Mouse (Mus musculus) heart, adult 11 months (tissue): ENCODE measurements around the gene Acadvl.

Source experiments
- DNase-seq: peaks from one replicate; pipeline ENCODE4 v3.0.0; 2022

Acadvl gene

GRCm38 (mm10) chr11:70026689-70027088, 11.5 kb upstream of the Acadvl start:
- peak; percentile 98 for DNase-seq

DNA sequence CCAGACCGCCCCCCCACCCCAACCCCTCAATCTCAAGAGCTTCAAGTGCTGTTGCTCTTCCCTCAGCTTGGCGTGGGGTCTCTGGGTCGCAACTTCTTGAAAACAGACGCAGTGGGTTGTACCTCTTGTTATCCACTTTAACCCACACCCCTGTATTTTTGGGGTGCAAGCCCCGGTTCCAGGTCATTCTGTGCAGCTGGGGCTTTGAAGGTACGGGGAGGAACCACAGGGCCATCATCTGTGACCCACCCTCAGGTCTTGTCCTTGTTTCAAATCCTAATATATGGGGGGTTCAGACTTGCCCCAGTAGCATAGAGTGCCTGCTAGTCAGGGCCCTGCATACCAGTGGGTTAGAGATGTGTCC, 8.9 kb upstream of the Acadvl start:
- DNase-seq = peak; percentile 91

- peak; percentile 86 for DNase-seq
Observed at GRCm38 (mm10) chr11:70023481-70024150, 8.4 kb upstream of the Acadvl start.

- DNase-seq = peak; percentile 99
Observed at GRCm38 (mm10) chr11:70021264-70022132, 6.3 kb upstream of the Acadvl start.

- peak; percentile 98 for DNase-seq
Observed at GRCm38 (mm10) chr11:70020731-70021263, 5.6 kb upstream of the Acadvl start.

DNA sequence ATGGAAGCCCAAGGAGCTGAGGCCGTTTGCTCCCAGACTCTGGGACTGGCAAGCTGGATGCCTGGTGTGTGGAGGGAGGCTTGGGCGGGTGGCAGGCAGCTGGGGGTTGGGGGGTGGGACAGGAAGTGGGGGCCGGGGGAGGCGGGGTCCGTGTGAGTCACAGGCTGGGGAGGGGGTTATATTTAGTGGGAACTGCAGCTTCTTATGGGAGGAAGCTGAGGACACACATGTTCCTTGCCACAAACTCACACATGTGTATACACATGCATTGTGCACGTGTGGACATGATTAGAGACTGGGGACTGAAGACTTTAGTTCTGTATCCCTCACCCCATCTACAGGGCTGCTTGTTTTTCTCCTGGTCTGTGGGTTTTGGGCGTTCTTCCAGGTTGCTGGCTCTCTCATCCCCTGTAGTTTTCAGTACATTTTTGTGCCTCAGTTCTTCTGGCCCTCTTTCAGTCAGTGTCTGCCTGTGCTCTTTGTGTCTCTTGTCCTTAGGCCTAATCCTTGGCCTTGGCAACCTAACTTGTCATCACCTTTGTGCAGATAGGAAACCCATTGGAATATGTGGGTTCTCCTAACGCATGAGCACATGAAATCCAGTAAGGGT, 4.9 kb upstream of the Acadvl start:
- DNase-seq = peak; percentile 94

GRCm38 (mm10) chr11:70019495-70020021, 4.3 kb upstream of the Acadvl start:
- DNase-seq = peak; percentile 95

GRCm38 (mm10) chr11:70018131-70018990, 3.1 kb upstream of the Acadvl start:
- peak; percentile 96 for DNase-seq

DNA sequence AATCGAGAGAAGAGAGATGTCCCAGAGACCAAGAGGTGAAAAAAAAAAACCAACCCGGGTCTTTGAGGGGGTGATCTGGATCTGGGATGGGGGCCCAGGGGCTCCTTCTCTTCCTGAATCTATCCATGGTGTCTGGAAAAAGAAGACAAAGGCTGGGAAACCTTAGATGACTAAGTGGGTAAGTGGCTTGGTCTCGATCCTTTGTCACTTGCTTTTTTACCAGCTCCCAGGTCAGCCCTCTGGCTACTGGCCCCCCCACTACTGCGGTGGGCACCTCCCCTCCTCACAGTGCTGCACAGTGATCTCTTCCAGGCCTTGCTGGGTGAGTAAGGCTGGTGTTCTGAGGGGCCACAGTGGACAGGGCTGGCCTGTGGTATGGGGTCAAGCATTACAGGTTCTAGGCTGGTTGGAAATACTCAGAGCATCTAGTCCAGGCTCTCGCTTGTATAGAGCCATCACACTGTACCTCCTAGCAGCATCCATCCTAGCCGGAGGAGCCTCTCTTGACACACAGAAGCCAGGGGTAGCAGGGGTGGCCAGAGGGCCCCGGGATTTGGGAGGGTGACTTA, 2.1 kb upstream of the Acadvl start:
- peak; percentile 92 for DNase-seq

DNA sequence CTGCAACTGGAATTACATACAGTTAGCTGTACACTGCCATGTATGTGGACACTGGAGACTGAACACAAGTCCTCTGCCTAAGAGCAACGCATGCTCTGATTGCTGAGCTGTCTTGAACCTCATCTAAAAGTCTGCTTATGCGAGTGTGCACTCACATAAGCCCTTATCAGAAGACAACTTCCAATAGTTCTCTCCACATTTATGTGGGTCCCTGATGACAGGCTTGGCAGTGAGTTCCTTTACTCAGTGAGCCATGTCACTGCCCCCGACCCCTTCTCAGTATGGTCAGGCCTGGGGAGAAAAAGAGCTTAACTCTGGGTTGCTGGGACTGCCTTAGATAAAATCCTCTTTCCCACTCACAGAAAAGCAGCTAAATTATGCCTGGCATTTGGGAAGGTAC, 1.5 kb upstream of the Acadvl start, which contains the start of gene Dlg4:
Dlg4 (plus strand) TSS at position 274 of the 400 bp plus-strand sequence.
- peak; percentile 79 for DNase-seq

- peak; percentile 83 for DNase-seq
Observed at GRCm38 (mm10) chr11:70016177-70016576, 966 bp upstream of the Acadvl start.

DNA sequence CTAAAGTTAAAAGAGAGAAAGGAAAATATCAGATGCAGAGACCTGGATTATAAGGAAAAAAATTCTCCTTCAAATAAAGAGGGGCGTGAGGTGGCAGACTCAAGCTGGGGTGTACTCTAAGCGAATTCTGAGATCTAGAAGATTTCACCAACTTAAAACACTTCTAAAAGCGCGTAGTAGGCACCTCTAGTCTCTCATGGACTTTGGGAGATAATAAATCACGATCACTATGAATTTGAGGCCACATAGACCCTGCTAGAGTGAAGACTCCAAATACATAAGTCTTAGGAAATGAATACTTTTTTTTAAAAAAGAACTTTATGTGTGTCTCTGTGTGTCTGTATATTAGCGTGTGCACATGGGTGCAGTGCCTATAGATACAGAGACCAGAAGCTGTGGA, 466 bp upstream of the Acadvl start:
- no peak for DNase-seq

GRCm38 (mm10) chr11:70014051-70014450, 1.2 kb downstream of the Acadvl start:
- peak; percentile 90 for DNase-seq

- peak; percentile 94 for DNase-seq
Observed at GRCm38 (mm10) chr11:70013408-70013807, 1.8 kb downstream of the Acadvl start.

GRCm38 (mm10) chr11:70012931-70013330, 2.3 kb downstream of the Acadvl start:
- peak; percentile 91 for DNase-seq

- DNase-seq = peak; percentile 82
Observed at GRCm38 (mm10) chr11:70010961-70011360, 4.2 kb downstream of the Acadvl start.

GRCm38 (mm10) chr11:70010548-70010947, 4.7 kb downstream of the Acadvl start:
- peak; percentile 90 for DNase-seq

DNA sequence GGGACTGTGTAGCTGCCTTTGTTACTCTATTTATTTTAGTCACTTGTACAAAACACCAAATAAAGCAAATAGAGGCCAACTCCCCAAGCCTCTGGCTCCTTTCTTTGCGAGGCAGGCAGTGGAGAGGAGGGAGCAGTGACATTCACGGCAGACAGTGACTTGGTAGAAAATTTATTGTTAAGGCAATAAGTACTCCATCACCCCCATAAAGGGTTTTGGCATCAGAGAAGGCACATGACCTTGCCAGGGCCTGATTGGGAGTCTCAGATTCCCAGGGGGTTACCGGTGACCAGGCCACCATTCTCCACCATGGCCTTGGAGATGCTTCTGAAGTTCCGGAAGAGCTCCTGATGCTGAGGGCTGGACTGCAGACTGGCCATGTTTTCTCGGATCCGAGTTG, 5.2 kb downstream of the Acadvl start:
- DNase-seq = peak; percentile 88

DNA sequence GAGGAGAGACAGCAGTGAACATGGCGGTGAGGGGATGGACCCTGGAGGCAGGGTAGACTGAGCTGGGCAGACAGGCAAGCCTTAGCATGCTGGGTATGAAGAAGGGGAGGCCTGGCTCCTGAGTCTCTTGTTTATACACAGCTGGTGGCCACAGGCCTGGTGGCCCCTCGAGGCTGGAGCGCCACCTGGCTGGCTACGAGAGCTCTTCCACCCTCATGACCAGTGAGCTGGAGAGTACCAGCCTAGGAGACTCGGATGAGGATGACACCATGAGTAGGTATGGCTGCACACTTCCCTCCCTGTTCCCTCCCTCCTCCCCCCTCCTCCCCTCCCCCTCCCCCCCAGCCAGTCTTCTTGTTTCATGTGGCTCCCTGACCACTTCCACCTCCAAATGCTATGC, 9.7 kb downstream of the Acadvl start:
- DNase-seq = no peak

- DNase-seq = peak; percentile 91
Observed at GRCm38 (mm10) chr11:70002471-70002870, 12.7 kb downstream of the Acadvl start.

GRCm38 (mm10) chr11:70001865-70002264, 13.3 kb downstream of the Acadvl start:
- peak; percentile 89 for DNase-seq

- peak; percentile 87 for DNase-seq
Observed at GRCm38 (mm10) chr11:70001159-70001558, 14.1 kb downstream of the Acadvl start.
